Mouse (Mus musculus) CH12.LX (cell line): ENCODE measurements around the gene Smc2.

ENCODE experiments used
- CTCF ChIP-seq, 2 experiments: IDR thresholded peaks in 1 of 2; conservative IDR thresholded peaks in 1 of 2; 2 replicates each; pipeline ENCODE4 v1.5.1; 2011 to 2012; ENCODE audit warnings: low read depth in 2 of 2, low read length in 2 of 2, improper control_type of control experiment in 1 of 2, inconsistent platforms in 1 of 2, mild to moderate bottlenecking in 1 of 2, moderate library complexity in 1 of 2
- EP300 ChIP-seq: IDR thresholded peaks from 2 replicates; pipeline ENCODE4 v1.6.1; 2011; ENCODE audit warnings: low read length, improper control_type of control experiment
- ETS1 ChIP-seq: conservative IDR thresholded peaks from 2 replicates; pipeline ENCODE4 v1.6.1; 2012; ENCODE audit warnings: low read depth, mild to moderate bottlenecking, inconsistent platforms, low read length, improper control_type of control experiment, moderate library complexity
- MAX ChIP-seq: IDR thresholded peaks from 2 replicates; pipeline ENCODE4 v1.6.1; 2011; ENCODE audit warnings: low read length, improper control_type of control experiment
- MAZ ChIP-seq: IDR thresholded peaks from 2 replicates; pipeline ENCODE4 v1.6.1; 2012; ENCODE audit warnings: low read depth, mild to moderate bottlenecking, inconsistent platforms, low read length, improper control_type of control experiment, moderate library complexity
- MXI1 ChIP-seq: IDR thresholded peaks from 2 replicates; pipeline ENCODE4 v1.6.1; 2011; ENCODE audit warnings: mild to moderate bottlenecking, low read depth, low read length, improper control_type of control experiment
- POLR2A ChIP-seq: IDR thresholded peaks from 2 replicates; pipeline ENCODE4 v1.6.1; 2011; ENCODE audit warnings: low read depth, mild to moderate bottlenecking, improper control_type of control experiment, low read length
- USF1 ChIP-seq: IDR thresholded peaks from 2 replicates; pipeline ENCODE4 v1.6.1; 2014; ENCODE audit warnings: low read depth, mild to moderate bottlenecking, inconsistent platforms, low read length, improper control_type of control experiment

DNA sequence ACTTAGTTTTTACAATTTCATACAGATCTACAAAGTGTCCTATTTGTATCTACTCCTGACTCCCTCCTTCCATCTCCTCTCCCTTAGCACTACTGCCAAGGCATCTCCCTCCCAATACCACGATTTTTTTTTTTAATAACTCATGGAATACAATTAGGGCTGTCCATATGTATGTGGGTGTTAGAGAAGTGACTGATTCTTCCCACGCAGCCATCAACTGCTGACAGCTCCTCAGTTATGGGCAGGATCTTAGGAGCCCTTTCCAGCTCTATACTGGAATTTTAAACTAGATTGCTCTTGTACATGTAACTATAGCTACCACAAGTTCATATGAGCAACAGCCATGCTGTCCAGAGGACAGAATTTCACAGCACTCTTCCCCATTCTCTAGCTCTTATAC lies 91.6 kb downstream of the Smc2 start:
- TF ChIP-seq MAZ (no peak), CTCF (conservative IDR thresholded peaks at IDR 0.05 in 1 of 2, IDR thresholded peaks at IDR 0.05 in 1 of 2; ENCODE audit: low read depth in 2 of 2, low read length in 2 of 2) (no peak), MAX (no peak), POLR2A (no peak), USF1 (no peak), MXI1 (no peak), ETS1 (no peak), EP300 (no peak)
